Mouse (Mus musculus): Measurements from ENCODE around the gene Rfesd.

- TF ChIP-seq USF1 (IDR thresholded peaks at IDR 0.05; ENCODE audit: low read depth) (no peak), CTCF (IDR thresholded peaks at IDR 0.05; ENCODE audit: control insufficient read depth, insufficient read depth, insufficient read length) (no peak), CEBPB (IDR thresholded peaks at IDR 0.05; ENCODE audit: low read depth) (no peak), MAX (IDR thresholded peaks at IDR 0.05) (no peak), FOSL1 (IDR thresholded peaks at IDR 0.05; ENCODE audit: insufficient read depth, low read length, poor library complexity, severe bottlenecking) (no peak), MYOG (IDR thresholded peaks at IDR 0.05; ENCODE audit: control insufficient read depth, extremely low read depth, insufficient read length) (no peak), MYOD1 (IDR thresholded peaks at IDR 0.05; ENCODE audit: control insufficient read depth, insufficient read length, low read depth) (no peak)
Observed at GRCm38 (mm10) chr13:76017465-76017864, 1.1 kb downstream of the Rfesd start.

All from C2C12 (cell line).